Mouse (Mus musculus) spleen, postnatal 14 days (tissue): Measurements from ENCODE around the gene Olfr1232.

Experiments used
- DNase-seq, 2 experiments: peaks; one replicate each; pipeline ENCODE4 v3.0.0; 2021 to 2022; ENCODE audit warnings: low spot score in 2 of 2

Gene Olfr1232

GRCm38 (mm10) chr2:89329575-89329974 is at the start of gene Olfr1232:
Gene Olfr1232 (minus strand): TSS chr2:89329675.
- DNase-seq = no peak

- no peak for DNase-seq
Observed at GRCm38 (mm10) chr2:89364765-89365164, 35.3 kb upstream of the Olfr1232 start, which contains the start of gene Olfr1234. Gene Olfr1234 (minus strand): TSS chr2:89364865.

DNA sequence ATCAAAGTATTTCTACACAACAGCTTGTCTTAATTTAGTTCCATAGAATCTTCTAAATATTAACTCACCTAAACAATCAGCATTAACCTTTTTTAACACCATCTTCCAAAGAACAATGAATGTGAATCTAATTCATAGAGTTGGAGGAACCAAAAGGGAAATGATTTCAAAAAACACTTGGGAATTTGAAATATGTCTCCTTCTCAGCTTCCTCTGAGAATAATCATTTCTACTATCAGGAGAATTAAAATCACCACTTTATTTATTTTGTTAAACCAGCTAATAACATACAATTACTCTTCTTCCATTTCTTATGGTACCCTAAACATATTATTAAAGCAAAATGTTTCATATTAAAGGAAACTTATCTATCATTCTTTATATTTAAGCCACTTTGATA is 12.8 kb upstream of the Olfr1232 start, which contains the start of gene Olfr1233:
Gene Olfr1233, minus strand, starts transcription at position 101 of the 400 bp plus-strand sequence.
- no peak for DNase-seq

GRCm38 (mm10) chr2:89306974-89307373 is 22.5 kb downstream of the Olfr1232 start, which contains the start of gene Olfr1231:
Gene Olfr1231 (minus strand): TSS chr2:89307074.
- DNase-seq = no peak

DNA sequence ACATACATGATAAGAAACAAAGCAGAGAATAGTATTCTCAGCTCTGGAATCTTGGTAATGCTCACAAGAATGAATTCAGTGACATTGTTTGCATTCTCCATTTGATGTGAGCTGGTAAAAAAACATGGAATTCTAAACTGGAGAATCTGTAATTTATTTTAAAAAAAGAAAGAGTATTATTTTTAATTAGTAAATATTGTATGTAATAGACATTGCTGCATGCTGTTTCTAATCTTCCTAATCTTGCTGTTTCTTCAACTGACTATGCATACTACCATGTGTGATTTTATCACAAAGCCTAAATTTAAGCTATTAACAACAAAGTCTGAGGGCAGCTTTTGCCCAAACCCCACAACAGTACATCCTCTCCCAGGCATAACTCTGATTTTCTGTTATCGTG is 32.3 kb downstream of the Olfr1232 start, which contains the start of gene Olfr1230:
Gene Olfr1230, minus strand, starts transcription at position 101 of the 400 bp plus-strand sequence.
- DNase-seq = no peak

GRCm38 (mm10) chr2:89287914-89288313 is 41.6 kb downstream of the Olfr1232 start, which contains the start of gene Olfr1229:
Gene Olfr1229 (minus strand): TSS chr2:89288014.
- DNase-seq = no peak
